Mouse (Mus musculus) heart, adult 9 months (tissue): ENCODE measurements around the gene Cables2.
A peak's percentile ranks its signal among the peaks of the same experiment; 100 is the strongest.

Experiments
- DNase-seq, 2 experiments: peaks; one replicate each; pipeline ENCODE4 v3.0.0; 2022; ENCODE audit warnings: low spot score in 2 of 2

The Cables2 gene

DNA sequence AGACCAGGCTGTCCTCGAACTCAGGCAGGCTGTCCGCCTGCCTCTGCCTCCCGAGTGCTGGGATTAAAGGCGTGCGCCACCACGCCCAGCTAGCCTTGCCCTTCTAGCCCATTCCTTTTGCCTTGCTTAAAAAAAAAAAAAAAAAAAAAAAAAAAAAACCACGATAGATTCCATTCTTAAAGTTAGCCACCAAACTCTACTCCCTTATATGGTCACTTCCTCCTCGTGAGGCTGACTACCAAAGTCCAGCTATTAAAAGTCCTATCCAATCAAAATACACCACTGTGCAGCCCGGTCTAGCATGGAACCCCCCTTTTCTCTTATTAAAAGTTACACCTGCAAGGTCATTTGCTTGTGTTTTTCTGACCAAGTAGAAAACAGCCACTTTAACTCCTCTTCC lies 17.6 kb downstream of the Cables2 start:
- DNase-seq, result no peak

DNA sequence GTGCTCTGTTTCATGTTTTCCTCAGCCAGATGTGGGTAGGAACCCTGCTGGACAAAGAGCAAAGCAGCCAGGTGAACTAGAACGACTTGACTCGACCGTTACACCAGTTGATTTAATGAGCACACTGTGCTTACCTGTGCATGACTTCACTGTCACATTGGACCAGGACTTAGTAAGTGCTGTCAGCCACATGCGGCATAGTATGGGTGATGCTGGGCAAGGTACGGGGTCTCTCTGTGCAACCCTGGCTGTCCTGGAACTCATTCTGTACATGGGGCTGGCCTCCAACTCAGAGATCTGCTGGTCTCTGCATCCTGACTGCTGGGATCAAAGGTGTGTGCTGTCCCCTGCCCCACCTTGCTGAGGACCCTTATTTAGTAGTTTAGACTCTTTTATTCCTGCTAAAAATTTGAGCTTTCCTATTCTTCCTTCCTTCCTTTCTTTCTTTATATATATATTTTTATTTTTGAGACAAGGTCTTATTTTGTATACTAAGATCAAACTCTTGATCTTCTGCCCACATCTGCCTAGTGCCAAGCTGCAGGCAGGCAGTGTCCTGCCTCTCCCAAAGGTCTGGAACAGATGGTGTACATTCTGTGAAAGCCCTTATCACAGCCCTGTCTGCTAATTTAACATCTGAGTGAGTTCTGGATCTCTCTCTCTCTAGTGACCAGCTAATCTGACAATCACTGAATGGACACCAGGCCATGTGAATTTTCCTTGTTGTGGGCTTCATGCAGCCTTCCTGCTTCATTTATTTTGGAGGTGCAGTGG lies 18.7 kb downstream of the Cables2 start:
- no peak for DNase-seq

DNA sequence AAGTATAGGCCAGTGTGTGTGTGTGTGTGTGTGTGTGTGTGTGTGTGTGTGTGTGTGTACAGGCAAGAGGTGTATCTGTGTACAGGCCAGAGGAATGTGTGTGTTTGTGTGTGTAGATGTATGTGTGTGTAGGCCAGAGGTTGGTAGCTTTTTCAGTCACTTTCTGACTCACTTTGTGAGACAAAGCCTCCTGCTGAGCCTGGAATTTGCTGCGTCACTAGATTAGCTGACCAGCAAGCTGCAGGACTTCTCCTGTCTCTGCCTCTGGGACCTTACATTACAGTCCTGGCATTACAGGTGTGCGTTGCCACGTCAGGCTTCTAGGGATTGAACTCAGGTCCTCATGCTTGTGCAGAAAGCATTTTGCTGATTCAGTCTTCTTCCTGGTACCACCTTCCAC lies 21.5 kb downstream of the Cables2 start:
- no peak for DNase-seq

DNA sequence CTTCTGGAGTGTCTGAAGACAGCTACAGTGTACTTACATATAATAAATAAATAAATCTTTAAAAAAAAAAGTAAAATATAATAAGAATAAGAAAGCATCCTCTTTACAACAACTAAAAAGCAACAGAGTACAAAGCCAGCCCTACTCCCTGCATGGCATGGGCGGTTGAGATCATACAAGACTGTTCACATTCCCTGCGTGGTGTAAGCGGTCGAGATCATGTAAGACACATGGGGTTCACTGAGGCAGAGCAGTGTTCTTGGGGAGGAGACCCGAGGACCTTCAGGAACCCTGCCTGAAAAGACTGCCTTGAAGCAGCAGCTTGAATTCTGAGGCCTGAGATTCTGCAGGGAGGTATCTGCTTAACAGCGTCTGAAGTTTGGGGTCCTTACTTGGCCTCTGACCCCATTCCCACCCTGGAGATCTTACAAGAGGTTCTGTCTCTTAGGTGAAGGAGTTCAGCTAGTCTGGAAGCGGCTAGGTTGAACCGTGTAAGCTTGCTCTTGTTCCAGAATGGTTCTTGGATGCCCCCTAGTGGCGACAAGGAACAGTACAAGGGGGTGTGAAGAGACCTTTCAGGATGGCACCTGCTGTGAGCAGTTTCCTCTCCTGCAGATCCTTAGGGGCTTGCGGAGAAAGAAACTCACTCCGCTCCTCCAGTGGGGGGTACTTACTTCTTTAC lies 22.2 kb downstream of the Cables2 start:
- DNase-seq, result peak; percentile 69 to 81

DNA sequence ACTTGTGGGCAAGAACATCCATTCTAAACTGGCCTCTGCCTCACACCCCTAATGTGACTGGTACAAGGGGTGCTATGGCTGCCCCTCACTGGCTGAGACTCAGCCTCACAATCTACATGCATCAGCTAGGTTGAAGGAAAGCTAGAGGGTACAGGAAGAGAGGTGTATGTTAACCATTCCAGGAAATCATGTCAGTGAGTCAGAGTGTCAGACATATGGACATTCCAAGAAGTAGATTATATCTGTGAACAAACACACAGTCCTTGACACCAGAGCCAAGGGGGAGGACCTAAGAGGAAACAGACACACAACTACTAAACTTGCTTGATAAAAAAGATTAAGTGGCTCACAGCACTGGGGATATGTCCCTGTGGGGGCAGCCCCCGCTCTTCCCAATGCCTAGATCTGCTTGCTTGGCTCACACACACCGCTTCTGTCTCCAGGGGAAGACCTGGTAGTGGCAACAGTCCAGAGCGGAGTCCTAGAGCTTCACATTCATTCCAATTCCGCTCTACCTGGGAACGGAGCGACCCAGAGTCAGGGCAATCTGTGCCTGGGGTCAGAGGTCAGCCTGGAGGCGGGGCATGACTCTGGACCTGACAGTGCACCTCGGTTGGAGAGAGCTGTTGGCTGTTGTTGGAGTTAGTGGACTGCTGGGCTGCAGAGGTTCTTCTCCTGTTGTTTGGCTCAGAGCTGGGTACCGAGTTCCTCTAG lies 24.2 kb downstream of the Cables2 start:
- no peak for DNase-seq

DNA sequence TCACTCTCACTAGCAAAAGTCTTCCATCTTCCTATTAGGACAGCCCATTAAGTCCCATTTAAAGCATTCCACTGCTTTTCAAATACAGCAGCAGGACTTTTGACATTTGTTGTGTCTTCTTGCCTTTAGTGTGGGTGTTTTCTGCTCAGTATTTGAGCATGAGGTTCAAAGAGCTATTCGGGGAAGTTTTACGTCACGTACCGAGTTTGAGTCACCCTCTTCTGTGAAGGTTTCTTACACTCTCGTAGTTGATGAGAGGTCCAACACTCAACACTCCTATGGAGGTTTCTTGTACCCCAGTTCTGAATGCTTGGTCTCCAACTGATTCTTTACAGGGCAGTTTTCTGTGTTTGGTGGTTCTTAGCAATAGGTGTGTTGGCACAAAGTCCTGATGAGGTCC lies 25.4 kb downstream of the Cables2 start:
- DNase-seq, result no peak

DNA sequence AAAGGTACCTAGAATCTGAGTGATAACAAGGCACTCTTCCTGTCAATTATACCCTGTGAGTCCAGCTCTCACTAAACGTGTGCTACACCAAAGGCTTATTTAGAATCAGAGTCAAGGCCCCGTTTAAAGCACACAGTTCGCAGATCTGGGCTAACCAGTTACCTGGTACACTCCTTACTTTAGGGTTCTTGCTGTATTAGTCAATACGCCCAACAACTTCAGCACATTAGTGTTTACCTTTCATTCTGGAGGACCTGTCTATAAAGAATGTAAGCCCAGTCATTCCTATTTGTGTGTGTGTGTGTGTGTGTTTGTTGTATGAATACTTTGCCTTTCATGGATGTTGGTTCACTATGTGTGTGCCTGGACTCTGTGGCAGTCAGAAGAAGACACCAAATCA lies 30.2 kb downstream of the Cables2 start:
- no peak for DNase-seq

DNA sequence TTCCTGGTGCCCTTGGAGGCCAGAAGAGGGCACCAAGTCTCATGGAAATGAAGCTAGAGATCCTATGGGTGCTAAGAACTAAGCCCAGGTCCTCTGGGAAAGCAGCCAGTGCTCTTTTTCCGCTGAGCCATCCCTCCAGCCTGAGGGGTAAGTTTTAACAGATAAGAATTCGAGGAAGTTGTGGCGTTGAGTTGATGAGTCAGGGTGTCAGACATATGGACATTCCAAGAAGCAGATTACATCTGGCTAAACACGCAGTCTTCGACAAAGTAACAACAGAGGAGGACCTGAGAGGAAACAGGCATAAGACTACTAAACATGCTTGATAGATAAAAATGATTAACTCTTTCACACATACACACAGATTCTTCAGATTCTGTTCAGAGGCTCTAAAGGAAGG lies 34.7 kb downstream of the Cables2 start:
- DNase-seq, result no peak

DNA sequence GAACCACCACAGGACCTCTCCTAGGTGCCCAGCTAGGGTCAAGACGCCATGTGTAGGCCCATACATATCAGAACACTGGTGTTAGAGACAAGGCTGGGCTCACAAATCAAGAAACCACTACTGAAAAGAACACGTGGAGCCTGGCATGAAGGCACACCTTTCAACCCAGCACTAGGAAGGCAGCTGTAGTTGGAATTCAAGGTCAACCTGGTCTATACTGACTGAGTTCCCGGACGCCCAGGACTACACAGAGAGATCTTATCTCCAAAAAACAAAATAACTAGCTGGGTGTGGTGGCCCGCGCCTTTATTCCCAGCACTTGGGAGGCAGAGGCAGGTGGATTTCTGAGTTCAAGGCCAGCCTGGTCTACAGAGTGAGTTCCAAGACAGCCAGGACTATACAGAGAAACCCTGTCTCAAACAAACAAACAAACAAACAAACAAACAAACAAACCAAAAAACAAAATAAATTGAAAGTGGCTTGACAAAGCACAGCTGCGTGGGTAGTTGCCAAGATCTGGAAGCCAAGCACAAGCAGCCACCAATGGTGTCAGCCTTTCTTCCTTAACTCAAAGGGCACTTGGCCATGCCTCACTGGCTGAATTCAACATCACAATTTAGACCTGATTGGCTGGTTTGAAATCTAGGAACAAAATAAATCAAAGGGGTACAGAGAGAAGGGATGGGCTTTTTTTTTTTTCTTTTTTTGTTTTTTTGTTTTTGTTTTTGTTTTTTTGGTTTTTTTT lies 35.5 kb downstream of the Cables2 start:
- DNase-seq, result no peak

DNA sequence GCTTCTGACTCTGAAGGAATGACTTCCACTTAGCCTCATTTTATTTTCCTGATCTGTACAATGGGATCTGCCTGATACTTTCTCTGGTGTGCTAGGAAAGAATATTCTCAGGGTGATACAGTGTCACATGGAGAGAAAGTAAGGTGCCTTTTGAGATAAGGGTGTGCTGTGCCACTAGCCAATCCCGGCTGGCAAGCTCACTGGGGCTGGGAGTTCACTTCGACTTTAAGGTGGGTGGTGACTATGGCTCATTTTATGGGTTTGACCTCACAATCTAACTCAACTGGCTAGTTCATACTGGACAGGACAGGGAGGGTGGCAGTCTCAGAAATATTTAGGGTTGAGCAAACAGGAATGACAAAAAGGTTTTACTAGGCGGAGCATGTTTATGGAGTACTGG lies 36.4 kb downstream of the Cables2 start:
- no peak for DNase-seq

DNA sequence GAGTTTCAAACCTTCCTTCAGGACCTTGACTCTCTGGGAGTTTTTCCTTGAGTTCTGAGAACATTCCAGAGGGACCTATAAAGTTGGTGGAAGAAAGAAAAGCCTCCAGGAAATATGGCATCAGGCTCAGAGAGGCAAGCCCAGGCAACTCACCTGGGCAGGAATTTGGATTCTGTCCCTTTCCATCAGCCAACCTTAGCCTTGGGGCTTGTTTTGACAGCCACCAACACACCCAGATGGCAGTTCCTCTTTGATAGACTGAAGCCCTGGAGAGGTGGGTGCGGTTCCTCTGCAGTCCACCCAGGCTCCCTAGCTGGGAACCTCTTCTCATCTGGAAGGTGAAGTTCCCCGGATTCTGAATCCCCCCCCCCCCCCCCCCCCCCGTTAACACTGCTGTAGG lies 36.8 kb downstream of the Cables2 start:
- no peak for DNase-seq

DNA sequence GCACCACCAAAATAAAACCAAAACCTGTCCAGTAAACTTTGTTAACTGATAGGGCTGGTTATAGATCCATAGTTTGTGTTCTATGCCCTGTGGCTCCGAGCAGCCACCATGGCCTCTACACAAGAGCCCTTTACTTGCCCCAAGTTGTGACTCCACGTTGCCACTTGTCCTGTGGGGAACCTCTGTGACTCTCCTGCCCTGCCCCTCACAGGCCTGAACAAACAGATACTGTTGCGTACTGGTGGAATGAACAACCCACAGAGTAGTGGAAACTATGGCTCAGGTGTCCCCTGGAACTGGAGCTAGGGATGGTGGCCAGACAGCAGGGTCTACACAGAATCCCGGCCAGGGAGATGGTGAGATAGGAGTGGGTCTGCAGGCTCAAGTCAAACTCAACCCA lies 37.5 kb downstream of the Cables2 start:
- no peak for DNase-seq

DNA sequence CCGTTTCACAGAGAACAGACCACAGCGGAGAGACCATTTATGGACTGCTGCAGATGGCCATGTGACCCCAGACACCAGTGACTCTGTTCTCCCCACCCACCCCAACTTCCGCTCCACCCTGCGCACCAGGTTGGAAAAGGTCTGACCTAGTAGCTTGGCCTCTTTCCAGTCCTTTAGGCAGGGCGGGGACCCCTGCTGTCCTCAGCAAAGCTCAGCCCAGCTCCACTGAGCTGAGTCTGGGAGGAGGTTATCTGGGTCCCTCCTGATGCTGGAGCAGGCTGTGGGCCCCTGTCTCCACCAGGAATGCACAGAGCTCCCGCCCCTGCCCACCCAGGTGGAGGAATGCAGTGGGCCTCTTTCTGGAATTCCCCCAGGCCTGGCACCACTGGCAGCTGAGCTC lies 38.3 kb downstream of the Cables2 start:
- no peak for DNase-seq

DNA sequence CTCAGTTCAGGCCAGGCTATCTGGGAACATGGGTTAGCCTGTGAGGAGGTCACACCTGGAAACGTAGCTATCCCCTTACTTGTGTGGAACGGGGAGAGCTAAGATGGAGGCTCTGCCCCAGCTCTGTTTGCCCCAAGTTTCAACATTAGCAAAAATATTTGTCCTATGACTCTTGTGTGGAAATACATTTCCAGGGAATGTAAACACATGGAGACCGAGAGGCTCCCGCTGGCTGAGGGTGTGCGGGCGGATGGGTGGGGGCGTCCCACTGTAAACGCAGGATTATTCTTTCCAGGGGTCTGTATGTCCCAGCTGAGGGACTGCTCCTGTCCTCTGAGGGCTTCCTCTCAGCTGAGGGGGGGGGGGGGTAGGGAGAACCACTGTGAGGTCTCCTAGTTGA lies 38.9 kb downstream of the Cables2 start:
- no peak for DNase-seq

DNA sequence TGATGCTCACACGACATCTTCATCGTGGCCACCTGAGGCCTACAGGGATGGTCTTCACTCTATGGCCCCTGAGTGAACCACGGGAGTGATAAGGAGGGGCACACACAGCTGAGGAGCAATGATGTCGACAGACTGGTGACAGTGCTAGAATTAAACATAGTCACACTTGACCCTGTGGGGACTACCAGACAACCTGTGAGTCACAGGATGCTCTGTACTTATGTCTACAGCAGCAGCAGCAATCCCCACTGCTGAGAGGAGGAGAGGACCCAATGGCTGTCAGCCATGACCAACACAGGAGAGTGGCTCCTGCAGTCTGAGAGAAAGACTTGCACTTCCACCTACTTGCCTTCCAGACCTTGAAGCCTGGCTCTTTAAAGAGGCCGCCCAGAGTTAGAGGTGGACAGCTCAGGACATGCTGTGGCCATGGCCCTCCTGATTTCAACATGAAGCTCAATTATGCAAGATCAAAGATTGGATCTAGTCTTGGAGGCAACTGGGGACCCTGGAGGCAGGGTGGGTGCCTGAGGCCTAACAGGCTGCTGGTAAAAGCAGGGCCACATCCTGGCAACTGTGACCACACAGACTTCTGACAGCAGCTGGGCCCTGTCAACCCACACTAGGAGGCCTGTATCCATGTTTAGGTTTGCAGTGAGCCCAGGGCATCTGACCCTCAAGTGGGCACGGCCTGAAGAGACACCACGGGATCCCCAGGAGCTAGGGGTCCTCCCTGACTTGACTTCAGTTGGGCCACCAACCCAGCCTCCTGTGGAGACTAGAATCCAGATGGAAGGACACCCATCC lies 40.0 kb downstream of the Cables2 start:
- DNase-seq, result no peak

DNA sequence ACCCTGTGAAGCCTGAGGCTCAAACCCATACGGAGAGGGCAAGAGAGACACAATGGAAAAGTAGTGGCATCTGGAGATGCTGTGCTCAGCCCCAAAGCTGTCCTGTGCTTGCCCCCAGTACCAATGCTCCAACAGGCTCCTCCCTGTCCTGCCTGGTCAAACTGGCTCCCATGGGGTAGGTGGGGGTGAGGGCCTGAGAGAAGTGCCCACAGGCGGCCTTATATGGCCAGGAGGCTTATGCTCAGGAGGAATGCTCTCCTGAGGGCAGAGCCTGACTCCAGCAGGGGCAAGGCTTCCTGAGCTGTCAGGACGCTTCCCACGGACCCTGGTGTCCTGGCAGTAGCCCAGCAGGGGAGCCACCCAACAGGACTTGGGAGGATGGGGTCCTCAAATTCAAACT lies 42.8 kb downstream of the Cables2 start:
- no peak for DNase-seq

DNA sequence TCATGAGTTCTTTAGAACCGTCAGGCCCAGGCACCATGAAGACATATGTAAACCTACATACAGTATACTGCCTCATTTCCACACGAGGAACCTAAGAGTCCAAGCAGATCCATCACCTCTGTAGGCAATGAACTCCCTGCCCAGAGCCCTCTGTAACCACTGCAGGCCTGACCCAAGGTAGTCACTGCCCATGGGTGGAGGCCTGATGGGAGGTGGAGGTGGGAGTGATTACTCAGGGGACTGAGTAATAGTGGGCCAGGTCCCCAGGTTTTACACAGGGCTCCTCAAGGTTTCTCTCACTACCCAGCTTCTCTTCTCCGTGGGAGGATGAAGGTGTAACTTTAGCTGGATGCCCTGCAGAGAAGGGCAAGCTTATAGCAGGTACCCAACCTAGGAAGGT lies 44.2 kb downstream of the Cables2 start:
- DNase-seq, result no peak

DNA sequence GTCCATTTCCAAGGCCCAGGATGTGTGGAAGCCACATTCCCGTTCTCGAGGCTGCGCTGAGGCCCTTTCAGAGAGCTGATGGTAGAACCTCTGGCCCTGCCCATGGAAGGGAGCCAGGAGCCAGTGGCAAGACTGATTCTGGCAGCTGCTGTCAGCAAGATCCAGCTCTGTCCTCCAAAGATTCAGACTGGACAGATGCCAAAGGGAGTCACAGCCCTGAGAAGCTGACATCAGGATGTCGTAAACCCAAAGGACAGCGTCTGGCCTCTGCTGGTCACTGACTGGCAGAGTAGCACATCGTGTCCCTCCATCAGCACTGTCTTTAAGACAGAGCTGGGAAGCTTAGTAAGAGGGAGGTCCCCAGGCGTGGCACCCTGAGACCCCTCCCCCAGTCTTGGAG lies 44.7 kb downstream of the Cables2 start:
- DNase-seq, result peak; percentile 53 to 55

DNA sequence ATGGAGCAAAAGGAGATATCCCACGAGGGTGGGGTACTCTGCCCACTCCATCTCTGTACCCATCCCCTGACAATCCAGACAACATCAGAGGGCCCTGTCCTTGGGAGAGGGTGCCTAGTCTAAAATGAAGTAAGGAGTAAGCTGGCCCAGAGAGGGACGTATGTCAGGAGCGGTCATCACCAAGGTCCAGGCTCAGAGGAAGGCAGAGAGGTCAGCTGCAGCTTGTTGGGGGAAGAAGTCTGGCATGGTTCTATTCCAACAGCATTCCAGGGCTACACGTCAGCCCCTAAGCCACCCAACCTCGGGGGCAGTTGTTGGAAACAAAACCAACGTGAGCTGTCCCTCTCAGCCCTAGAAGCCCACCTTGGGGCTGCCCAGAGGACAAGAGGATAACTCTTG lies 45.2 kb downstream of the Cables2 start:
- no peak for DNase-seq

DNA sequence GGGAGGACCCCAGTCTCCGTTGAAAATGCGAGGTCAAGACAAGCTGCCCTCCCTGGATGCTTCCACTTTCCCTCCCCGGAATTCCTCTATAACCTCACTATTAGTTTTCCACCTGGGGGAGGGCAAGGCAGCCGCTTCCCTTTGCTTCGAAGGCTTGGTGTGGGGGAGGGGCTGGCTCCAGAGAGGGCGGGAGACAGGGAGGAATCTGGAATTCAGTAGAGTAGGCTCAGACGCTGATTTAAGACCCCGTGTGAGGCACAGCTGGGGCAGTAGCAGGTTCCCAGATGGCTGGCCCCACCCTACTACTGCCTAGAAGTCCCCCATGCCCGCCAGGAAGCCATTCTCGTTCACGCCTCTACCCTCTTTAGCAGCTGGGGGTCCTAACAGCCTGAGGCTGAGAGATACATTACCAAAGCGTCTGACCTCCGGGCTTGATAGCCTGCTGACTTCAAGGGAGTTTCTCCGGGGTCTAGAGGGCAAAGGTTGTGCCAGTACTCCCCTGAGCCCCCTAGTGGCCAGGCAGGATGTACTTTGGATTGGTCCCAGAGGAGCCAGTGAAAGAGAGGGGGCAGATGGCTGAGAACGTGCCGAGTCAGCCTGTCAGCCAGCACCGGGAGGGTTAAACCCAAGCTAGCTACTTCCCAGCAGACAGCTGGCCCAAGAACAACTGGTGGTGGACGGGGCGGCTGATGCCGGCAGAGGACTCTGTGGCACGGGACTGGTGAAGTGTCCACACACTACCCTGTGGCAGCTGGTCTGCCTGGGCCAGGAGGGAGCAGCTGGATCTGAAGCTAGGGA lies 45.8 kb downstream of the Cables2 start:
- peak; percentile 60 to 62 for DNase-seq
